Comparison of ENCODE assay signal across 10 mouse cellular contexts in the genomic region with DNA sequence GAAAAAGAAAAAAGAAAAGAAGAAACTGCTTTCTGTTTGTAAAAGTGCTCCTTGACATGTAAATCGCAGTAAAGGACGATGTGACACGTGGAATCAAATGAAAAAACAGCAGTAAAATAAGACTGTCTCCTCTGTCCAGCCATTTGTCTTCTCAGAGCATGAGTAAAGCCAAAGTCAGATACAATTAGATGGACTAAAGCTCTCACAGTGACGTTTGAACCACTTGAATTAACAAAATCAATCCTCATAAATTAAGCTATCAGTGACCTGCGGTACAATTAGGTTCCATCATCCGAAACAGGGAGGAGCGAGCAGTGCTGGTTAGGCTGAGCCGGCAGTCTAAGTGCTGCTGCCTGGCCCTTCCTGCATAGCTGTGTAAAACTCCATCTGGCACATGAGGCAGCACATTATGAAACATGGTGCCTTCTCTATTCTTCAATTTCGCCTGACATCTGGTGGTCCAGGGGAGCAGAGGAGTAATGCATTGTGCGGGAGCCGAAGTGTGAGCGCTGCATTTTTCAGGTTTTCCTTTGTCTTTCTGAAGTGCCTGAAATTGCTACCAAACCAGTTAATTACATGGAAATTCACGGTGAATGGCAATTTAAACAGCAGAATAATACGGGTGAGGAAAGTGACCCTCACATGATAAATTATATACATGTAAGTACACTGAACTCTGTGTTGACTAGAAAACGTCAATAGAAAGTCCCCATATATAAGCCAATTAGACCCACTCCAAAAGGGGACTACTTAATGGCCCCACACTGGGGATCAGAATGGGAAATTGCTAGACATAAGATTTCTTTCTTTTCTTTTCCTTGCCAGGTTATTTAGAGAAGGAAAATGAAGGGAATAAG.
DNase-seq lines count a peak whose midpoint lies in the region; ATAC-seq lines count a peak whose summit lies in the region.
"Had no signal": no experiment of that assay in that cellular context is flagged by ENCODE, and none has a peak within 500 bp of the region (broad histone marks: within the 10 kb centered on the region; RNA-seq: fewer than 3 reads in every experiment).

No protein-coding gene starts in this region.

- H3K27ac ChIP-seq in forebrain, embryonic 14.5 days (ENCODE audit: low read depth, low read length): peak overlapping the region; percentile 86
- peak overlapping the region; percentile 60 for H3K27ac ChIP-seq in midbrain, embryonic 12.5 days (replicated peaks)
- no peak overlapping the region for H3K27ac ChIP-seq in liver, embryonic 12.5 days
- H3K27ac ChIP-seq: embryonic facial prominence, embryonic 15.5 days; liver, embryonic 15.5 days had no signal

- WGBS in forebrain, embryonic 14.5 days: 9% methylated on average over 15 of the region's 15 CpGs
- WGBS in midbrain, embryonic 12.5 days: 33% methylated on average over 15 of the region's 15 CpGs
- WGBS in liver, embryonic 12.5 days (ENCODE audit: insufficient replicate concordance): 70% methylated on average over 15 of the region's 15 CpGs

- peak; percentile 94 for ATAC-seq in forebrain, embryonic 14.5 days
- ATAC-seq in midbrain, embryonic 12.5 days (ENCODE audit: low FRiP score, low read depth): peak; percentile 93
- ATAC-seq in liver, embryonic 12.5 days: no peak

- H3K4me2 ChIP-seq in forebrain, embryonic 14.5 days (ENCODE audit: low read length): peak overlapping the region; percentile 31
- peak overlapping the region; percentile 23 for H3K4me2 ChIP-seq in midbrain, embryonic 12.5 days (replicated peaks)
- no peak overlapping the region for H3K4me2 ChIP-seq in liver, embryonic 12.5 days
- H3K4me2 ChIP-seq: embryonic facial prominence, embryonic 15.5 days; liver, embryonic 15.5 days had no signal

- DNase-seq in brain, adult 2 months (ENCODE audit: low read depth, low spot score): peak; percentile 44
- peak; percentile 91 for DNase-seq in forebrain, embryonic 14.5 days (ENCODE audit: low spot score)
- peak; percentile 12 to 58 for DNase-seq in layer of hippocampus, adult 18-20 months (ENCODE audit: low spot score in 2 of 2)
- DNase-seq in adrenal gland, postnatal 36 days: no peak
- DNase-seq in lung, adult 18-20 months: no peak
- no peak for DNase-seq in Muller cell, postnatal 12 days (ENCODE audit: inconsistent ontology term)

- no peaks in the 10 kb centered on the region for H3K36me3 ChIP-seq in forebrain, embryonic 14.5 days (ENCODE audit: control insufficient read depth, insufficient read depth, low read length)
- no peaks in the 10 kb centered on the region for H3K36me3 ChIP-seq in midbrain, embryonic 12.5 days
- H3K36me3 ChIP-seq in liver, embryonic 12.5 days: no peaks in the 10 kb centered on the region
- H3K36me3 ChIP-seq: embryonic facial prominence, embryonic 15.5 days; liver, embryonic 15.5 days had no signal

- peak overlapping the region; percentile 21; the same call in 1 of the 2 replicates for H3K9ac ChIP-seq in forebrain, embryonic 14.5 days (ENCODE audit: low read length)
- H3K9ac ChIP-seq in midbrain, embryonic 12.5 days (replicated peaks): no peak overlapping the region
- no peak overlapping the region for H3K9ac ChIP-seq in liver, embryonic 12.5 days
- H3K9ac ChIP-seq: embryonic facial prominence, embryonic 15.5 days; liver, embryonic 15.5 days had no signal

- no peaks in the 10 kb centered on the region for H3K27me3 ChIP-seq in forebrain, embryonic 14.5 days (replicated peaks; ENCODE audit: control insufficient read depth, insufficient read depth, low read length)
- no peaks in the 10 kb centered on the region for H3K27me3 ChIP-seq in midbrain, embryonic 12.5 days
- no peaks in the 10 kb centered on the region for H3K27me3 ChIP-seq in liver, embryonic 12.5 days (replicated peaks)
- H3K27me3 ChIP-seq: embryonic facial prominence, embryonic 15.5 days; liver, embryonic 15.5 days had no signal

- H3K4me3 ChIP-seq in forebrain, embryonic 14.5 days (ENCODE audit: low read depth, low read length): no peak overlapping the region
- no peak overlapping the region for H3K4me3 ChIP-seq in midbrain, embryonic 12.5 days
- no peak overlapping the region for H3K4me3 ChIP-seq in liver, embryonic 12.5 days
- H3K4me3 ChIP-seq: embryonic facial prominence, embryonic 15.5 days; liver, embryonic 15.5 days had no signal

- H3K9me3 ChIP-seq in forebrain, embryonic 14.5 days (replicated peaks; ENCODE audit: control insufficient read depth, low read length): no peaks in the 10 kb centered on the region
- H3K9me3 ChIP-seq in midbrain, embryonic 12.5 days: no peaks in the 10 kb centered on the region
- no peaks in the 10 kb centered on the region for H3K9me3 ChIP-seq in liver, embryonic 12.5 days (replicated peaks)
- H3K9me3 ChIP-seq: embryonic facial prominence, embryonic 15.5 days; liver, embryonic 15.5 days had no signal

- H3K4me1 ChIP-seq in forebrain, embryonic 14.5 days (ENCODE audit: control insufficient read depth, insufficient read depth, low read length): peaks cover 9% of the 10 kb centered on the region
- H3K4me1 ChIP-seq in midbrain, embryonic 12.5 days: peaks cover 11% of the 10 kb centered on the region
- no peaks in the 10 kb centered on the region for H3K4me1 ChIP-seq in liver, embryonic 12.5 days
- H3K4me1 ChIP-seq: embryonic facial prominence, embryonic 15.5 days; liver, embryonic 15.5 days had no signal

Comparison
In these comparisons a context has a peak if more than half of its experiments do, and no peak if none do; other contexts are left out.
1. DNase-seq: peak in brain, adult 2 months (single experiment), forebrain, embryonic 14.5 days (single experiment) and layer of hippocampus, adult 18-20 months (2 of 2); none in adrenal gland, postnatal 36 days (0 of 2), lung, adult 18-20 months (0 of 2) and Muller cell, postnatal 12 days (single experiment).